Mouse (Mus musculus) hindbrain, embryonic 11.5 days (tissue): ENCODE measurements around the gene Grip1. TPM values are rescaled to one million over a fixed set of nuclear protein-coding genes. Genes with fewer than 3 reads are reported as not detected.

Experiments
- ATAC-seq: fragments of 200-750 bp; cut with Nextera tagmentation; 2 replicates; pipeline ENCODE4 v1.8.0; 2017; ENCODE audit warnings: mild to moderate bottlenecking, moderate TSS enrichment, moderate library complexity; ENCODE audit not compliant: low FRiP score
- DNase-seq: peaks from one replicate; pipeline ENCODE4 v3.0.0-alpha.2; 2015; ENCODE audit warnings: low spot score
- H3K27ac ChIP-seq: fragments of 300-500 bp; sonication (generic); 2 replicates; pipeline ENCODE4 v1.5.1; 2014; ENCODE audit warnings: mild to moderate bottlenecking, low read depth, low read length
- H3K27me3 ChIP-seq: fragments of 300-500 bp; sonication (generic); 2 replicates; pipeline ENCODE4 v1.6.1; 2014; ENCODE audit warnings: mild to moderate bottlenecking, low read length, moderate library complexity, mixed read lengths; ENCODE audit not compliant: control insufficient read depth, insufficient read depth
- H3K36me3 ChIP-seq: fragments of 300-500 bp; sonication (generic); 2 replicates; pipeline ENCODE4 v1.6.1; 2014; ENCODE audit warnings: mild to moderate bottlenecking, low read length, moderate library complexity, mixed read lengths; ENCODE audit not compliant: control insufficient read depth, insufficient read depth
- H3K4me1 ChIP-seq: fragments of 300-500 bp; sonication (generic); replicated peaks from 2 replicates; pipeline ENCODE4 v1.6.1; 2014; ENCODE audit warnings: low read length, mixed read lengths; ENCODE audit not compliant: control insufficient read depth, insufficient read depth
- H3K4me2 ChIP-seq: fragments of 300-500 bp; sonication (generic); replicated peaks from 2 replicates; pipeline ENCODE4 v1.6.1; 2014; ENCODE audit warnings: mild to moderate bottlenecking, low read depth, low read length
- H3K4me3 ChIP-seq: fragments of 300-500 bp; sonication (generic); 2 replicates; pipeline ENCODE4 v1.5.1; 2014; ENCODE audit warnings: low read depth, low read length
- H3K9ac ChIP-seq: fragments of 300-500 bp; sonication (generic); 2 replicates; pipeline ENCODE4 v1.6.1; 2014; ENCODE audit warnings: low read depth, low read length
- H3K9me3 ChIP-seq: fragments of 300-500 bp; sonication (generic); 2 replicates; pipeline ENCODE4 v1.6.1; 2016; ENCODE audit warnings: low read length; ENCODE audit not compliant: control insufficient read depth
- WGBS: fragments of 180-500 bp; shearing (Covaris S2); extraction: QIAGEN DNeasy Blood & Tissue Kit; methylation state at CpG from one replicate; pipeline ENCODE4 v1.1.7; 2014; 5-methylcytosine and 5-hydroxymethylcytosine counted together
- polyA plus RNA-seq: library from polyadenylated mRNA; unstranded; fragments of >200 nt; fragmentation: Nextera tagmentation; extraction: Ambion mirVana; gene quantifications from 2 replicates; pipeline ENCODE4 v1.2.1, GENCODE M21; 2014

Gene Grip1
- polyA plus RNA-seq, 1 experiment from 2014 or later = 11.8 TPM

DNA sequence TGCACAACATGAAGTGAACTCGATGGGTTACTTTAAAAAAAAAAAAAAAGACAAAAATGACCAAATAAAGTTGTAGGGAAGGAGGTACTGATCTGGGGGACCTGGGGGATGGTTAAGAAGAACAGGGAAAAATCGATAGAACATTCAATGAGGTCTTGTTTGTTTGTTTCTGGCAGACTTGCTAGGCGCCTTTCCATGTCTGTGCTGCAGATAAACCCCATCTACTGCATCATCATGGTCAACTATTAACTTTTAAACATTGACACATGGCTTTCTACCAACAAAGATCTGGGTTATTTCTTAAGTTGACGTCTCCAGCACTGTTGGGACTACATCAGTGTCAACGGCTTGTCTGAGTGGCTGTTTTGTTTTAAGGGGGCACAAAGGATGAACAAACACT lies 474.3 kb downstream of the Grip1 start:
- ATAC-seq (no peak), DNase-seq (no peak)
- WGBS = 82% methylated on average over 5 of the region's 5 CpGs
- Histone ChIP-seq H3K9me3 (no peaks in the 10 kb centered on the region), H3K4me1 (no peaks in the 10 kb centered on the region), H3K27me3 (no peaks in the 10 kb centered on the region), H3K4me2 (no peak overlapping the region), H3K9ac (no peak overlapping the region), H3K4me3 (no peak overlapping the region), H3K27ac (no peak overlapping the region), H3K36me3 (no peaks in the 10 kb centered on the region)

DNA sequence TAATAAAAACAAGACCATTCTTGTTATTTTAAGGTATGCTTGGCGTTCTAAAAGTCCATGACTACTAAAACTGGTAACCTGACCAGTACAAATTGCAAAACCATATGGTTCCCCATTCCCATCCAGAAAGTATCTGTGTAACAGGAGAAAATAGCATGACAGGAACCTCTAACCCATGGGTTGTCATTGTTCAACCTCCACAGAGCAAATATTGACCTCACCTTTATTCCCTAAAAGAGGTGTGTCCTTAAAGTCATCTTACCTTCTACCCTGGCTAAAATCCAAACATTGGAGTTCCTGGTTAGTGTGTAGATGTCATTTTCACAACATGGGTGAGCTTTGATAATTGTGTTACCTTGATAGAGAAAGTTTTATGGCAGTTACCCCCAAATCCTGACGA lies 475.3 kb downstream of the Grip1 start:
- WGBS = 89% methylated on average over 2 of the region's 2 CpGs
- Histone ChIP-seq H3K27ac (no peak overlapping the region), H3K9ac (no peak overlapping the region), H3K36me3 (no peaks in the 10 kb centered on the region), H3K9me3 (no peaks in the 10 kb centered on the region), H3K27me3 (no peaks in the 10 kb centered on the region), H3K4me2 (no peak overlapping the region), H3K4me3 (no peak overlapping the region), H3K4me1 (no peaks in the 10 kb centered on the region)
- DNase-seq (no peak), ATAC-seq (no peak)

DNA sequence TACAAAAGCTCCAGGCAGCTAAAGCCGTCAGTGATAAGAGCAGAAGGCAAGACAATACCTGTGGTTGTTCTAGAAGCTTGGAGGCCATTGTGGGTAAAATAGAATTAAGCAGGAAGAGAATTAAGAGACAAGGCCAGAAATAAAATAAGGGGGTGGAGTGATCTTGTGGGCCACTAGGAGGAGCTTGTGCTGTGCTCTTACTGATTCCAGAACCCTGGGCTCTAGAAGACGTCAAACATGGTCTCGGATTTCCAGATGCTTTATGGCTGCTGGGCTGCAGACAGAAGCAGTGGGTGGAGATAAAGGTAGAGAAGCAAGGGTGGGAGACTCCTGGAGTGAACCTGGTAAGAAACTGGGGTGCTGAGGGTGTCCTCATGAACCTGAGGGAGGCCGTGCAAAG lies 479.2 kb downstream of the Grip1 start:
- Histone ChIP-seq H3K36me3 (no peaks in the 10 kb centered on the region), H3K9ac (no peak overlapping the region), H3K4me2 (no peak overlapping the region), H3K27me3 (no peaks in the 10 kb centered on the region), H3K4me3 (no peak overlapping the region), H3K27ac (no peak overlapping the region), H3K4me1 (no peaks in the 10 kb centered on the region), H3K9me3 (no peaks in the 10 kb centered on the region)
- ATAC-seq (no peak), DNase-seq (no peak)
- 69% methylated on average over 4 of the region's 4 CpGs for WGBS

DNA sequence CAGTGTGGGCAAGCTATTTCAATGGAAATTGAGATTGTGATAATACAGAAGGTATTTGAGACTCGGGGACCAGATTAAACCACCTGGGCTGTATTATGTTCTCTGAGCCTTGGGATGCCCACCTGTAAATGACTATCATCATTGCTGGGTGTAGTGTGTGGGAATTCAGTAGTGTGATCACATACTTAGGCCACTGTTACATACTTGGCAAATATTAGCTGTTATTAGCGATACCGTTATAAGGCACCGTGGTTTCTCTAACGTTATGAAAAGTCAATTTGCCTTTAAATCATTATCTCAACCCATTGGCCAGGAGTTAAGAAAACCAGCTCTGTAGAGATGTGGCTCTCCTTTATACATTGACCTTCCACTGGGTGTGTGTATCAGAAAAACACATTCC lies 479.7 kb downstream of the Grip1 start:
- WGBS = 93% methylated on average over 5 of the region's 5 CpGs
- DNase-seq (no peak), ATAC-seq (no peak)
- no peaks in the 10 kb centered on the region for H3K27me3 ChIP-seq
- no peak overlapping the region for H3K4me3 ChIP-seq
- H3K9ac ChIP-seq = no peak overlapping the region
- no peaks in the 10 kb centered on the region for H3K36me3 ChIP-seq
- no peaks in the 10 kb centered on the region for H3K4me1 ChIP-seq
- no peaks in the 10 kb centered on the region for H3K9me3 ChIP-seq
- H3K27ac ChIP-seq = no peak overlapping the region
- H3K4me2 ChIP-seq = no peak overlapping the region

DNA sequence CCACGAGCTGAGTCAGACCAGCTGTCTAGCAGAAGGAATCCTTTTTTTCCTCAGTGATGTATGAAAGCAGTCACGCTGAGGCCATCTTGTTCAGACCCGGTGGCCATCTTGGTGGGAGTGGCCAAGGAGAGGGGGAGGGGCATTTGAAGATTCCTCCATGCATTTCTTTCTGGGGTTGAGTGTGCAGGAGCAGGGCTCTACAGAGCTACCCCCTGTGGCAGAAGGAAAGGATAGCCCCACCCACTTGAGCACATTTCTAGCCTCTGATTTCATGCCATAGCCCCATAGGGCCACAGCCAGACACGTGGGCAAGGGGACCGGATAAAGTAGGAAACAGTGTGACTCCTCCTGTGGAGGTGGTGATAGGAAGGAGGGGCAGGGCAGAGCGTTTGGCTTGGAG lies 481.6 kb downstream of the Grip1 start:
- WGBS = 86% methylated on average over 6 of the region's 6 CpGs
- no peak overlapping the region for H3K4me2 ChIP-seq
- DNase-seq = no peak
- no peak overlapping the region for H3K4me3 ChIP-seq
- H3K9ac ChIP-seq = no peak overlapping the region
- H3K9me3 ChIP-seq = no peaks in the 10 kb centered on the region
- no peak overlapping the region for H3K27ac ChIP-seq
- no peaks in the 10 kb centered on the region for H3K36me3 ChIP-seq
- H3K4me1 ChIP-seq = no peaks in the 10 kb centered on the region
- 0 out of 2 replicates have a peak, but pooled peaks have one; percentile 17 for ATAC-seq
- no peaks in the 10 kb centered on the region for H3K27me3 ChIP-seq

DNA sequence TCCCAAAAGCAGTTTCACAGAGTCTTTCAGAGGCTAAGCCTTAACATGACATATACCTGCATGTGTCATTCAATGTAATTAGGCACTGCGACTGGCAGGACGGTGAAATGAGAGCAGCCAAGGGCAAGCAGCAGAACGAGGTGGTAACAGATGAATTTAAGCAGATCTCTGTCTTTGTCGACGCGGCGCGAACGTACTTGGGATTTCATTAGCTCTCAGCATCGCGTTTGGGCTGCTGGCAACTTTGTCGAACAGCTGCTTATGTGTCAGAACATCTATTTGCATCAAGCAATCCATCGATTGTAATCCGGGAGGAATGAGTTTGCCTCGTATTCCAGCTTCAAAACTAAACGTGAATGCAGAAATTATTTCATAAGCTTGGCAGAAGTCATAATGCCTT lies 483.9 kb downstream of the Grip1 start:
- WGBS = 93% methylated on average over 16 of the region's 16 CpGs
- Histone ChIP-seq H3K36me3 (no peaks in the 10 kb centered on the region), H3K27me3 (no peaks in the 10 kb centered on the region), H3K4me2 (no peak overlapping the region), H3K9ac (no peak overlapping the region), H3K9me3 (no peaks in the 10 kb centered on the region), H3K27ac (no peak overlapping the region), H3K4me3 (no peak overlapping the region), H3K4me1 (no peaks in the 10 kb centered on the region)
- DNase-seq (no peak), ATAC-seq (no peak)

DNA sequence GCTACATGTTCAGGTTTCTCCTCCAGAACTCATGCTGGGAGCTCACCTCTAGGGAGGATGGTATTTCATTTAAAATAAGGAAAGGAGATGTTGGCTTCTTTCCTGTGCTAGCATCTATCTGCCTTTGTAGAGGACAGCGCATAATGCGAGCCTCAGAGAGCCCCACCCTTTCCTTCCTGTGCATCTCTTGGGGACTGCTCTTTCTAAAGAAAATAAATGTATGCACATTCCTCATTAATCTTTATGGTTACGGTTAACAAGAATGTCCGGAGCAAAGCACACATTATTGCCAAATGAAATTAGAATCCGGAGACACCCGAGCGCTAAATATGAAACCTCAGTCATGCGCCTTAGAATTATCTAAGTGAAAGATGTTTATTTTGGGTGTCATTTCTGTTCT lies 490.3 kb downstream of the Grip1 start:
- Histone ChIP-seq H3K27ac (no peak overlapping the region), H3K9ac (no peak overlapping the region), H3K4me3 (no peak overlapping the region), H3K4me1 (no peaks in the 10 kb centered on the region), H3K27me3 (no peaks in the 10 kb centered on the region), H3K36me3 (no peaks in the 10 kb centered on the region), H3K9me3 (no peaks in the 10 kb centered on the region), H3K4me2 (no peak overlapping the region)
- 78% methylated on average over 8 of the region's 8 CpGs for WGBS
- DNase-seq (no peak), ATAC-seq (no peak)

DNA sequence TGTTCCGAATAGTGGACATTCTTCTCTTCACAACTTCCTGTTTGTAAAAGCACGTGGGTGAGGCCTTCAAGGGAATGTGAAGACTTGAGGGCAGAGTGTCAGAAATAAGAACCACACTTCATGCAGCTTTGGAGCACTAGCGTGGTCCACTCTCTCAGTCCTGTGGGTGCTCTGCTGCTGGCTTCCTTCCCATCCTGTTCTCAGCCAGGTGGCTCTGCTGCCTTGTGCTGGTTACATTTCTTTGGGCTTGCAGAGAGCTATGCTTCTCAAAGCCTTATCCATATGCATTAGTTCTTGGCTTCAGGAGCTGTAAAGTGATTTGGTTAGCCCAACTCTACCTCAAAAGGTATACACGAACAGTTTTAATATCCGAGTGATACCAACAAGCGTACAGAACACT lies 497.8 kb downstream of the Grip1 start:
- WGBS = 88% methylated on average over 6 of the region's 6 CpGs
- Histone ChIP-seq H3K4me2 (no peak overlapping the region), H3K4me3 (no peak overlapping the region), H3K27me3 (no peaks in the 10 kb centered on the region), H3K4me1 (no peaks in the 10 kb centered on the region), H3K27ac (no peak overlapping the region), H3K36me3 (no peaks in the 10 kb centered on the region), H3K9ac (no peak overlapping the region), H3K9me3 (no peaks in the 10 kb centered on the region)
- ATAC-seq (no peak), DNase-seq (no peak)

DNA sequence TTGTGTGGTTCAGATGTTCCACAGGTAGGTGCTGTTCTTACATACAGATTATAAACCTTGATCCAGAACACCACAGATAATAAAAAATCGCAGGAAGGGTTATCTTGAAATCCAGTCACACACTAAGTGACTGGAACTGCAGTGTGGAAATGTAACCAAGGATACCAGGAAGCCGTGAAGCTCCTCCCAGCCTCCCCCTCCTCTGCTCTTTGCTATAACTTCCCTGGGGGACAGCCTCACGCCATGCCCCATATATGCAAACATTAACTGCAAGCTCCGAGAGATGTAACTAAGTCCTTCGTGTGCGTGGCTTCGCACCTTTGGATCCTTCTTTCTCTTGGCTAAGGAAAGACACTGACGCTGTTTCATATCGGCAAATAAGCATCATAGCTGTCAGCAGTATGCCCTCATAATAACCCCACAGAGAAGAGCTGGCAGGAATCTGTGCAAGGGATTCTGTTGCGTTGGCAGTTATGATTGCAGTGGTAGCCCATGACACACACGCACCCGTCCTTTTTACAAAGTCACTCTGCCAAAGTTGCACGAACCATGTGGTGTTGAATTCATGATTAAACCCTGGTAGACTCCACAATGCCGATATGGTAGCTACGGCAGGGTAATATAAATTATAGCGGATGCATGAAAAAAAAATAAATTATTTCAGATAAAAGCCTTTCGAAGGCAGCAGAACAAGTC lies 503.8 kb downstream of the Grip1 start:
- 90% methylated on average over 17 of the region's 17 CpGs for WGBS
- no peak overlapping the region for H3K27ac ChIP-seq
- DNase-seq = no peak

More for the DNA sequence above, 503.8 kb downstream of the Grip1 start:
- Histone ChIP-seq H3K27me3 (no peaks in the 10 kb centered on the region), H3K4me1 (0 out of 2 replicates have a peak, but pooled peaks cover 2% of the 10 kb centered on the region), H3K36me3 (no peaks in the 10 kb centered on the region), H3K4me3 (no peak overlapping the region), H3K9ac (no peak overlapping the region), H3K4me2 (no peak overlapping the region), H3K9me3 (no peaks in the 10 kb centered on the region)
- ATAC-seq = no peak
